Mouse (Mus musculus): ENCODE data around the gene Gm3095.
"Not testable (repeated sequence)": the region's sequence is repeated elsewhere in the genome, so short reads cannot be mapped to it uniquely, and the experiment has no call there.

The Gm3095 gene

DNA sequence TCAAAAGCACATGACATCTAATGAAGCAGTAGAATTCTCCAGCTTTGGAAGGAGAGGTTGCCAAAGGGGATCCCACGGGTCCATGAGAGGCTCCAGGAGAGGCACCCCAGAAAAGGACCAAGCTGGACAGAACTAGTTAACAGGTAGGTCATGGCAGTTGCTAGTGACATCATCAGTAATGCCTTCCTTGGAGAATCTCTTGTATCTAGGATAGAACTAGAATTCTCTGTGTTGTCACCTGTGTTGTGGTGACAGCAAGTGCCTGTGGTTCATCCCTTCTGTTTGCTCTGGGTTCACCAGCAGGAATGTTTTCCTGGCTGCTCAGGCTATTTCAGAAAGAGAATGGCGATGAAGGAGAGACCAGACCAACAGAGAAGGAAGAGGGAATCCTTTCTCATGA lies at the start of gene Gm3095:
Gm3095 (plus strand) TSS at position 301 of the 400 bp plus-strand sequence.
- not testable (repeated sequence) for DNase-seq (ENCODE audit: extremely low read depth, insufficient read length, low spot score)

DNA sequence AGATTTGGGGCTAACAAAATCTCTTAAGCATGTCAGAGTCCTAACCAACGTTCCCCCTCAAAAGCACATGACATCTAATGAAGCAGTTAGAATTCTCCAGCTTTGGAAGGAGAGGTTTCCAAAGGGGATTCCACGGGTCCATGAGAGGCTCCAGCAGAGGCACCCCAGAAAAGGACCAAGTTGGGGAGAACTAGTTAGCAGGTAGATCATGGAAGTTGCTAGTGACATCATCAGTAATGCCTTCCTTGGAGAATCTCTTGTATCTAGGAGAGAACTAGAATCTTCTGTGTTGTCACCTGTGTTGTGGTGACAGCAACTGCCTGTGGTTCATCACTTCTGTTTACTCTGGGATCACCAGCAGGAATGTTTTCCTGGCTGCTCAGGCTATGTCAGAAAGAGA lies 31.9 kb upstream of the Gm3095 start, which contains the start of gene Gm3029:
Gm3029 (plus strand) TSS at position 301 of the 400 bp plus-strand sequence.
- not testable (repeated sequence) for DNase-seq (ENCODE audit: extremely low read depth, insufficient read length, low spot score)

DNA sequence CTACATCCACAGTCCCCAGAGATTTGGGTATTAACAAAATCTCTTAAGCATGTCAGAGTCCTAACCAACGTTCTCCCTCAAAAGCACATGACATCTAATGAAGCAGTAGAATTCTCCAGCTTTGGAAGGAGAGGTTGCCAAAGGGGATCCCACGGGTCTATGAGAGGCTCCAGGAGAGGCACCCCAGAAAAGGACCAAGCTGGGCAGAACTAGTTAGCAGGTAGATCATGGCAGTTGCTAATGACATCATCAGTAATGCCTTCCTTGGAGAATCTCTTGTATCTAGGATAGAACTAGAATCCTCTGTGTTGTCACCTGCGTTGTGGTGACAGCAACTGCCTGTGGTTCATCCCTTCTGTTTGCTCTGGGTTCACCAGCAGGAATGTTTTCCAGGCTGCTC lies 34.7 kb downstream of the Gm3095 start, which contains the start of gene Gm3099:
Gm3099 (plus strand) TSS at position 301 of the 400 bp plus-strand sequence.
- not testable (repeated sequence) for DNase-seq (ENCODE audit: extremely low read depth, insufficient read length, low spot score)

Measured in 3134 (cell line).